Mouse (Mus musculus) skeletal muscle tissue, postnatal 0 days (tissue): ENCODE results near the gene Ndufa12. TPM values are rescaled to one million over a fixed set of nuclear protein-coding genes. Genes with fewer than 3 reads are reported as not detected.

Experiments used
- polyA plus RNA-seq: library from polyadenylated mRNA; unstranded; fragments of >200 nt; fragmentation: Nextera tagmentation; extraction: Ambion mirVana; gene quantifications from 2 replicates; pipeline ENCODE4 v1.2.1, GENCODE M21; 2015

Ndufa12 gene
- 709 and 746 TPM in 2 replicates for polyA plus RNA-seq

DNA sequence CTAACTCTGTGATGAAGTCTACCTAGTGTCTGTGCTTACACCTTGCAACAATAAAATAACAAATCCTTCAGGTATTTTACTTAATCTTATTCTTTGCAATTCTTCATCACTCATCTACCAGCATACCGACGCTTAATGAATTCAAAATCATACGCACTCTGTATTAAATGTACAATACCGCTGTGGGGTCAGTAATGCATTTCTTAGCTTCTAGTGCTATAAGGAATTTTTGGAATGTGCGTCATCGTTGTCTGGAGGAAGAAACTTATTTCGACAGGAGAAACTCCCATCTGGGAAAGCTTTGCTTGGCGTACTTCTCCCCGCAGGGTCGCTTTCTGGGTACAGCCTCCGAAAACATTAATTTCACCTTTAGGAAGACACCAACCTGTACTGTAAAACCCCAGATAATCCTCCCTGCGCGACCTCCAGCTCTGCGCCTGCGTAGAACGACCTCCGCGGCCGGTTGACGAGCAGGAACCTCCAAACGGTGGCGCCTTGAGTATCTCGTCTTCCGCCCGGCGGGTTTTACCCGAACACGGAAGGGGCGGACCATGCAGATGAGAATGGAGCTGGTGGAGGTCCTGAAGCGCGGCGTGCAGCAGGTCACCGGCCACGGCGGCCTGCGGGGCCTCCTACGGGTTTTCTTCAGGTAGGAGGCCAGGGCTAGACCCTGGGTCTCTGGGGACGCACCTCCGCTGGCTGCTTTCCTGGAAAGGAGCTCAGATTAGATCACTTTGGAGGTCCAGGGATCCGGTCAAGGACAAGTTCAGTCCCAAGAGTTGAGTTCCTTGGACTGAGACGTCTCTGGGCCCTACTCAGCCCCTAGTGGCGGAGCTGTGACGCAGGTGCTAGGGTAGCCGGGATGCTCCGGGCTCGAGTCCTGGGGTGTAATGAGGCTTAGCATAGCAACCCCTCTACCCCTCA lies at the start of gene Ndufa12:
Gene Ndufa12 (plus strand): TSS at position 239 of the 924 bp plus-strand sequence.

Other genes with a start within 250 kb of the Ndufa12 start
- gene Vezt, start 162.9 kb upstream of the Ndufa12 start, polyA plus RNA-seq = 19.7 and 20.0 TPM in 2 replicates
- 0.66 and 0.68 TPM in 2 replicates for gene Fgd6, start 162.7 kb upstream of the Ndufa12 start, polyA plus RNA-seq
- 4.7 and 4.8 TPM in 2 replicates for gene Nr2c1, start 50.7 kb upstream of the Ndufa12 start, polyA plus RNA-seq
- gene Gm4792, start 100.0 kb downstream of the Ndufa12 start, polyA plus RNA-seq = 0.23 and 0.53 TPM in 2 replicates
- 19.7 and 20.8 TPM in 2 replicates for gene Tmcc3, start 113.2 kb downstream of the Ndufa12 start, polyA plus RNA-seq